Mouse (Mus musculus): ENCODE measurements at regions not wholly inside any gene's neighbourhood (a gene's known extent, or its start where the extent isn't known, plus 50 kb on each side); places are given as distances from the start of the nearest gene placed in this dataset. TPM values are rescaled to one million over a fixed set of nuclear protein-coding genes. Genes with fewer than 3 reads are reported as not detected.

GRCm38 (mm10) chr1:193434281-193434680, 64.2 kb upstream of the Camk1g start:
- DNase-seq (peak; percentile 49), ATAC-seq (ENCODE audit: low FRiP score, low TSS enrichment) (peak; percentile 53; the same call in 1 of the 2 replicates)
- Histone ChIP-seq H3K36me3 (ENCODE audit: control insufficient read depth, insufficient read depth, low read length) (no peaks in the 10 kb centered on the region), H3K4me3 (replicated peaks; ENCODE audit: low read depth, low read length) (no peak overlapping the region), H3K27ac (replicated peaks; ENCODE audit: low read depth, low read length) (peak overlapping the region; percentile 66; the same call in 1 of the 2 replicates), H3K9me3 (ENCODE audit: control insufficient read depth, low read length) (no peaks in the 10 kb centered on the region), H3K27me3 (ENCODE audit: control insufficient read depth, insufficient read depth, low read length) (no peaks in the 10 kb centered on the region), H3K9ac (replicated peaks; ENCODE audit: low read length) (no peak overlapping the region), H3K4me2 (ENCODE audit: low read length) (no peak overlapping the region), H3K4me1 (ENCODE audit: control insufficient read depth, insufficient read depth, low read length) (peaks cover 21% of the 10 kb centered on the region)
- WGBS, result 29% methylated on average over 4 of the region's 4 CpGs

- 5% methylated on average over 7 of the region's 7 CpGs for WGBS
Observed at GRCm38 (mm10) chr1:193433493-193434021, 63.5 kb upstream of the Camk1g start.

GRCm38 (mm10) chr1:193430231-193430630, 60.1 kb upstream of the Camk1g start:
- WGBS, result 47% methylated on average over 8 of the region's 8 CpGs
- Histone ChIP-seq H3K4me3 (replicated peaks; ENCODE audit: low read depth, low read length) (no peak overlapping the region), H3K36me3 (ENCODE audit: control insufficient read depth, insufficient read depth, low read length) (no peaks in the 10 kb centered on the region), H3K9me3 (ENCODE audit: control insufficient read depth, low read length) (no peaks in the 10 kb centered on the region), H3K9ac (replicated peaks; ENCODE audit: low read length) (no peak overlapping the region), H3K4me2 (ENCODE audit: low read length) (no peak overlapping the region), H3K27ac (replicated peaks; ENCODE audit: low read depth, low read length) (no peak overlapping the region), H3K4me1 (ENCODE audit: control insufficient read depth, insufficient read depth, low read length) (peaks cover 21% of the 10 kb centered on the region), H3K27me3 (ENCODE audit: control insufficient read depth, insufficient read depth, low read length) (no peaks in the 10 kb centered on the region)
- no peak for ATAC-seq (ENCODE audit: low FRiP score, low TSS enrichment)
- DNase-seq, result no peak

More at GRCm38 (mm10) chr1:193433493-193434021, 63.5 kb upstream of the Camk1g start:
- H3K27ac ChIP-seq (replicated peaks; ENCODE audit: low read depth, low read length), result peak overlapping the region; percentile 66
- H3K9ac ChIP-seq (replicated peaks; ENCODE audit: low read length), result no peak overlapping the region
- no peaks in the 10 kb centered on the region for H3K27me3 ChIP-seq (ENCODE audit: control insufficient read depth, insufficient read depth, low read length)
- peaks cover 21% of the 10 kb centered on the region for H3K4me1 ChIP-seq (ENCODE audit: control insufficient read depth, insufficient read depth, low read length)
- ATAC-seq (ENCODE audit: low FRiP score, low TSS enrichment), result peak; percentile 38; the same call in 1 of the 2 replicates
- no peak overlapping the region for H3K4me2 ChIP-seq (ENCODE audit: low read length)
- no peaks in the 10 kb centered on the region for H3K36me3 ChIP-seq (ENCODE audit: control insufficient read depth, insufficient read depth, low read length)
- H3K9me3 ChIP-seq (ENCODE audit: control insufficient read depth, low read length), result no peaks in the 10 kb centered on the region
- H3K4me3 ChIP-seq (replicated peaks; ENCODE audit: low read depth, low read length), result no peak overlapping the region
- peak; percentile 70 for DNase-seq

- ATAC-seq (ENCODE audit: low FRiP score, low TSS enrichment) (peak; percentile 75), DNase-seq (peak; percentile 78)
- H3K4me1 ChIP-seq (ENCODE audit: control insufficient read depth, insufficient read depth, low read length), result peaks cover 26% of the 10 kb centered on the region
- H3K36me3 ChIP-seq (ENCODE audit: control insufficient read depth, insufficient read depth, low read length), result no peaks in the 10 kb centered on the region
- H3K4me3 ChIP-seq (replicated peaks; ENCODE audit: low read depth, low read length), result no peak overlapping the region
- no peaks in the 10 kb centered on the region for H3K9me3 ChIP-seq (ENCODE audit: control insufficient read depth, low read length)
- WGBS, result 18% methylated on average over 8 of the region's 8 CpGs
- H3K9ac ChIP-seq (replicated peaks; ENCODE audit: low read length), result 0 out of 2 replicates have a peak overlapping the region, but pooled peaks have one; percentile 18
- peak overlapping the region; percentile 80 for H3K27ac ChIP-seq (replicated peaks; ENCODE audit: low read depth, low read length)
- peak overlapping the region; percentile 27 for H3K4me2 ChIP-seq (ENCODE audit: low read length)
- no peaks in the 10 kb centered on the region for H3K27me3 ChIP-seq (ENCODE audit: control insufficient read depth, insufficient read depth, low read length)
Observed at GRCm38 (mm10) chr1:193423653-193424075, 53.6 kb upstream of the Camk1g start.

GRCm38 (mm10) chr1:193422886-193423285, 52.8 kb upstream of the Camk1g start:
- H3K27ac ChIP-seq (replicated peaks; ENCODE audit: low read depth, low read length), result peak overlapping the region; percentile 80
- WGBS, result 58% methylated on average over 1 of the region's 1 CpGs

GRCm38 (mm10) chr1:193421820-193422219, 51.7 kb upstream of the Camk1g start:
- WGBS, result 97% methylated on average over 1 of the region's 1 CpGs
- H3K4me1 ChIP-seq (ENCODE audit: control insufficient read depth, insufficient read depth, low read length), result peaks cover 36% of the 10 kb centered on the region
- no peak overlapping the region for H3K27ac ChIP-seq (replicated peaks; ENCODE audit: low read depth, low read length)
- H3K4me3 ChIP-seq (replicated peaks; ENCODE audit: low read depth, low read length), result no peak overlapping the region
- H3K27me3 ChIP-seq (ENCODE audit: control insufficient read depth, insufficient read depth, low read length), result no peaks in the 10 kb centered on the region
- ATAC-seq (ENCODE audit: low FRiP score, low TSS enrichment) (no peak), DNase-seq (no peak)
- H3K4me2 ChIP-seq (ENCODE audit: low read length), result no peak overlapping the region
- no peaks in the 10 kb centered on the region for H3K36me3 ChIP-seq (ENCODE audit: control insufficient read depth, insufficient read depth, low read length)
- no peak overlapping the region for H3K9ac ChIP-seq (replicated peaks; ENCODE audit: low read length)
- no peaks in the 10 kb centered on the region for H3K9me3 ChIP-seq (ENCODE audit: control insufficient read depth, low read length)

More at GRCm38 (mm10) chr1:193422886-193423285, 52.8 kb upstream of the Camk1g start:
- peak; percentile 56; the same call in 1 of the 2 replicates for ATAC-seq (ENCODE audit: low FRiP score, low TSS enrichment)
- no peak for DNase-seq
- H3K9ac ChIP-seq (replicated peaks; ENCODE audit: low read length), result 0 out of 2 replicates have a peak overlapping the region, but pooled peaks have one; percentile 20
- no peaks in the 10 kb centered on the region for H3K9me3 ChIP-seq (ENCODE audit: control insufficient read depth, low read length)
- no peak overlapping the region for H3K4me2 ChIP-seq (ENCODE audit: low read length)
- H3K36me3 ChIP-seq (ENCODE audit: control insufficient read depth, insufficient read depth, low read length), result no peaks in the 10 kb centered on the region
- no peak overlapping the region for H3K4me3 ChIP-seq (replicated peaks; ENCODE audit: low read depth, low read length)
- H3K27me3 ChIP-seq (ENCODE audit: control insufficient read depth, insufficient read depth, low read length), result no peaks in the 10 kb centered on the region
- H3K4me1 ChIP-seq (ENCODE audit: control insufficient read depth, insufficient read depth, low read length), result peaks cover 34% of the 10 kb centered on the region

GRCm38 (mm10) chr1:193421414-193421813, 51.3 kb upstream of the Camk1g start:
- ATAC-seq (ENCODE audit: low FRiP score, low TSS enrichment), result no peak
- no peak overlapping the region for H3K4me2 ChIP-seq (ENCODE audit: low read length)

More at GRCm38 (mm10) chr1:193421414-193421813, 51.3 kb upstream of the Camk1g start:
- Histone ChIP-seq H3K4me3 (replicated peaks; ENCODE audit: low read depth, low read length) (no peak overlapping the region), H3K36me3 (ENCODE audit: control insufficient read depth, insufficient read depth, low read length) (no peaks in the 10 kb centered on the region), H3K9ac (replicated peaks; ENCODE audit: low read length) (no peak overlapping the region), H3K27me3 (ENCODE audit: control insufficient read depth, insufficient read depth, low read length) (no peaks in the 10 kb centered on the region), H3K27ac (replicated peaks; ENCODE audit: low read depth, low read length) (no peak overlapping the region), H3K9me3 (ENCODE audit: control insufficient read depth, low read length) (no peaks in the 10 kb centered on the region), H3K4me1 (ENCODE audit: control insufficient read depth, insufficient read depth, low read length) (peaks cover 36% of the 10 kb centered on the region)
- DNase-seq, result no peak

MicroRNAs encoded in the stretch of these regions (microRNA counts, 519-probe panel; counts per million panel counts)
- not detected for microRNA mmu-miR-205

Small RNAs in the stretch of these regions (microRNA-seq; reads per million reads assigned to microRNA genes)
- 20.0 reads per million, percentile 40 among the genes with 10 or more reads in this experiment for gene Mir205
